13 mouse cellular contexts compared by ENCODE assay signal in genomic region chr1:22804148-22804885, GRCm38 (mm10). TPM values are rescaled to one million over a fixed set of nuclear protein-coding genes. Genes with fewer than 3 reads are reported as not detected.
A peak's percentile ranks its signal among the peaks of the same experiment; 100 is the strongest.
DNase-seq lines count a peak whose midpoint lies in the region; ATAC-seq and TF ChIP-seq lines count a peak whose summit lies in the region.
"Had no signal": no experiment of that assay in that cellular context is flagged by ENCODE, and none has a peak within 500 bp of the region (broad histone marks: within the 10 kb centered on the region; RNA-seq: fewer than 3 reads in every experiment).

No protein-coding gene starts in this region.

- H3K4me1 ChIP-seq in heart, embryonic 13.5 days, result peaks cover 14% of the 10 kb centered on the region
- H3K4me1 ChIP-seq in heart, adult 2 months (ENCODE audit: control insufficient read depth, insufficient read depth, low read length), result no peaks in the 10 kb centered on the region
- peaks cover 3% of the 10 kb centered on the region; the same call in 1 of the 2 replicates for H3K4me1 ChIP-seq in limb, embryonic 14.5 days (ENCODE audit: control insufficient read depth, insufficient read depth, low read length)

- H3K36me3 ChIP-seq in heart, embryonic 13.5 days, result no peaks in the 10 kb centered on the region
- H3K36me3 ChIP-seq in heart, adult 2 months (ENCODE audit: control insufficient read depth, insufficient read depth, low read length), result no peaks in the 10 kb centered on the region
- H3K36me3 ChIP-seq in limb, embryonic 14.5 days (ENCODE audit: control insufficient read depth, insufficient read depth, low read length), result no peaks in the 10 kb centered on the region
- H3K36me3 ChIP-seq: liver, embryonic 12.5 days had no signal

- TF ChIP-seq CTCF in heart, adult 2 months (IDR thresholded peaks at IDR 0.05), result no peak

- H3K79me2 ChIP-seq in heart, adult 2 months (replicated peaks; ENCODE audit: control insufficient read depth, insufficient read depth, low read length), result no peaks in the 10 kb centered on the region

- no peak overlapping the region for H3K27ac ChIP-seq in heart, embryonic 13.5 days (replicated peaks)
- H3K27ac ChIP-seq in heart, adult 2 months, result no peak overlapping the region
- H3K27ac ChIP-seq in limb, embryonic 14.5 days (replicated peaks; ENCODE audit: low read depth, low read length), result no peak overlapping the region
- H3K27ac ChIP-seq: liver, embryonic 12.5 days had no signal

- WGBS in heart, embryonic 13.5 days, result 77% methylated on average over 4 of the region's 4 CpGs
- 72% methylated on average over 4 of the region's 4 CpGs for WGBS in heart, adult 2 months
- 58% methylated on average over 4 of the region's 4 CpGs for WGBS in limb, embryonic 14.5 days

- 0 out of 2 replicates have a peak overlapping the region, but pooled peaks have one; percentile 2 for H3K4me3 ChIP-seq in heart, embryonic 13.5 days
- no peak overlapping the region for H3K4me3 ChIP-seq in heart, adult 2 months
- H3K4me3 ChIP-seq in limb, embryonic 14.5 days (replicated peaks; ENCODE audit: low read length), result no peak overlapping the region

- no peak for DNase-seq in heart, adult 2 months
- peak; percentile 2 for DNase-seq in right cerebral cortex, postnatal 4 days
- no peak for DNase-seq in right cerebral cortex, postnatal 10 days (ENCODE audit: low spot score in 2 of 2)
- no peak for DNase-seq in limb, embryonic 14.5 days (ENCODE audit: low spot score)
- no peak for DNase-seq in spleen, postnatal 4 days (ENCODE audit: low spot score in 2 of 2)
- DNase-seq in adipocyte (ENCODE audit: low spot score), result no peak
- DNase-seq: kidney, adult 11 months had no signal

- H3K9me3 ChIP-seq in heart, embryonic 13.5 days, result no peaks in the 10 kb centered on the region
- no peaks in the 10 kb centered on the region for H3K9me3 ChIP-seq in limb, embryonic 14.5 days (ENCODE audit: control insufficient read depth, low read length)
- H3K9me3 ChIP-seq: liver, embryonic 12.5 days had no signal

- no peak for TF ChIP-seq POLR2A in heart, adult 2 months (IDR thresholded peaks at IDR 0.05; ENCODE audit: insufficient read depth, low read depth, low read length)
- no peak for TF ChIP-seq POLR2A in limb, embryonic 14.5 days (IDR thresholded peaks at IDR 0.05; ENCODE audit: borderline replicate concordance, extremely low read depth, insufficient read depth, insufficient read length)

- peaks cover 20% of the 10 kb centered on the region for H3K27me3 ChIP-seq in heart, embryonic 13.5 days (replicated peaks)
- peaks cover 9% of the 10 kb centered on the region for H3K27me3 ChIP-seq in heart, adult 2 months (ENCODE audit: control insufficient read depth, insufficient read depth, low read length)
- H3K27me3 ChIP-seq in limb, embryonic 14.5 days (ENCODE audit: control insufficient read depth, insufficient read depth, low read length), result peaks cover 10% of the 10 kb centered on the region; the same call in 1 of the 2 replicates

- no peak for TF ChIP-seq EP300 in heart, adult 2 months (IDR thresholded peaks at IDR 0.05; ENCODE audit: insufficient read depth, low read depth, low read length)

- H3K9ac ChIP-seq in heart, embryonic 13.5 days, result no peak overlapping the region
- H3K9ac ChIP-seq in heart, adult 2 months (ENCODE audit: low read depth, low read length), result no peak overlapping the region
- no peak overlapping the region for H3K9ac ChIP-seq in limb, embryonic 14.5 days (ENCODE audit: low read depth, low read length, severe bottlenecking)
- H3K9ac ChIP-seq: liver, embryonic 12.5 days had no signal

- ATAC-seq in heart, embryonic 13.5 days (ENCODE audit: extremely low read depth, insufficient number of reproducible peaks, low FRiP score, low TSS enrichment), result no peak
- ATAC-seq in limb, embryonic 14.5 days (ENCODE audit: low FRiP score, low read depth), result no peak
- ATAC-seq: CD4-positive, CD25-positive, alpha-beta regulatory T cell, adult 4 months; Patski had no signal

- intact Hi-C loops in heart, adult 2 months (cut with DNase I), result loop anchor here (10.0 kb wide), 1 partner anchor 330 kb away; no protein-coding TSS in a partner anchor

- peak overlapping the region; percentile 91 for H3K4me2 ChIP-seq in heart, embryonic 13.5 days
- H3K4me2 ChIP-seq in limb, embryonic 14.5 days (replicated peaks; ENCODE audit: low read depth, low read length, severe bottlenecking), result peak overlapping the region; percentile 93; the same call in 1 of the 2 replicates

RNA-seq across cellular contexts. Expression of gene Rims1, which starts 1.5 kb away (rescaled TPM):
- polyA plus RNA-seq in heart, embryonic 13.5 days (2015; fragmentation: Nextera tagmentation; extraction: Ambion mirVana), result 1.4 and 1.5 TPM in 2 replicates
- under 1 TPM; 0.29 to 0.34 TPM for total RNA-seq in heart, adult 2 months (2021)
- 0.06 TPM in 1 of 2 replicates, not detected in the other for polyA plus RNA-seq in heart, adult 2 months (2012; rRNA removed)
- polyA plus RNA-seq in limb, embryonic 14.5 days (2012; rRNA removed), result 1.4 TPM in 2 replicates
- 1.5 and 1.8 TPM in 2 replicates for polyA plus RNA-seq in limb, embryonic 14.5 days (2014; fragmentation: Nextera tagmentation; extraction: Ambion mirVana)
- total RNA-seq: common myeloid progenitor, adult 5-6 weeks; megakaryocyte progenitor cell, adult 5-6 weeks had no signal
- polyA plus RNA-seq: CD4-positive, CD25-positive, alpha-beta regulatory T cell, adult 4 months; Patski had no signal
